Mouse (Mus musculus): ENCODE measurements around the gene Glb1.
"Not testable (repeated sequence)": the region's sequence is repeated elsewhere in the genome, so short reads cannot be mapped to it uniquely, and the experiment has no call there.

- not testable (repeated sequence) for TF ChIP-seq EP300 (IDR thresholded peaks at IDR 0.05; ENCODE audit: insufficient read depth, low read depth, low read length)
- peak; percentile 50 for TF ChIP-seq CTCF (IDR thresholded peaks at IDR 0.05)
Measured at GRCm38 (mm10) chr9:114369389-114369788, 31.5 kb upstream of the Glb1 start.

Data from heart, adult 2 months (tissue).